Mouse (Mus musculus) spleen, embryonic (tissue): Measurements from ENCODE around the gene Mcpt8.
"Not testable (repeated sequence)": the region's sequence is repeated elsewhere in the genome, so short reads cannot be mapped to it uniquely, and the experiment has no call there.

ENCODE experiments used
- CTCF ChIA-PET: fragments of 350-600 bp; sonication (Branson Sonifier 250); formaldehyde crosslinking; loops from one replicate; lab custom pipeline; 2022; lab: Charles Lee

Mcpt8 gene

DNA sequence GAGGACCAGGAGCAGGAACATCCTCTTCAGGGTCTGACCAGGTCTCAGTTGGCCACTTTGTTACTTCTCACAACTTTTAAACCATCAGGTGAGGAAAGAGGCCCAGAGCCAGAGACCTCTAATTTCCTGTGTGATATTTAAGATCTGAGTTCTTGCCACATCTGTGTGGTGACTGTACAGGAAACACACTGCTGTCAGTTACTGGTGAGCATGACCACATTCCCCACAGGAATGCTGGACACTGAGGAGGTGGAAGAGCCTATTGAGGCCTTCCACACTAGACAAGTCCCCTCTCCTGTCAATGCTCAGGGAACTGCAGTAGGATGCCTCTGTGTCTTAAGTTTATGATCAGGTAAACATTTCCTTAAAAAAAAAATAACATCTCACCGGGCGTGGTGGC, at the start of gene Mcpt8:
TSS of gene Mcpt8 (minus strand) at position 107 of the 400 bp plus-strand sequence.
- CTCF ChIA-PET = no interaction called here

DNA sequence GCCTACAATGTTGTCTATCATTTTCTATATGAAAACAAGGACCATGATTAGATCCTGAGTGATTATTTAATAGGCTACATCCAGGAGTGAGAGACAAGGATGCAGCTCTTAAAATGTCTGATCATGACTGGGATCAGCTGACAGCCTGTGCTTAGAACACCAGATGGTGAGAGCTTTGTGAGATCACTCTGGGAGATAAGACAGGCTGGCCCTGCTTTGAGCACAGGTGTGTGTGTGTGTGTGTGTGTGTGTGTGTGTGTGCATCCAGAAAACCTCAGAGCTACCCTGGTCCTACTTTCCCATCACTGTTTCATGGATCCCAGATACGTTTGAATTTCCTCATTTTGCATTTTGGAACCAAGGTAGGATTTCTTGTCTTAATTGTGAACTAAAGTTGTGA, 48.6 kb upstream of the Mcpt8 start:
- CTCF ChIA-PET = not testable (repeated sequence)

GRCm38 (mm10) chr14:56132508-56132907, 47.4 kb upstream of the Mcpt8 start, which contains the start of gene Gzmd:
Gzmd (minus strand) TSS chr14:56132608.
- CTCF ChIA-PET = not testable (repeated sequence)

GRCm38 (mm10) chr14:56128341-56128740, 43.3 kb upstream of the Mcpt8 start:
- CTCF ChIA-PET = no interaction called here

GRCm38 (mm10) chr14:56123516-56123915, 38.4 kb upstream of the Mcpt8 start:
- CTCF ChIA-PET = interaction anchor here (0.7 kb wide), 1 partner anchor 80 kb away, joined by 3 read pairs; no protein-coding TSS in a partner anchor

DNA sequence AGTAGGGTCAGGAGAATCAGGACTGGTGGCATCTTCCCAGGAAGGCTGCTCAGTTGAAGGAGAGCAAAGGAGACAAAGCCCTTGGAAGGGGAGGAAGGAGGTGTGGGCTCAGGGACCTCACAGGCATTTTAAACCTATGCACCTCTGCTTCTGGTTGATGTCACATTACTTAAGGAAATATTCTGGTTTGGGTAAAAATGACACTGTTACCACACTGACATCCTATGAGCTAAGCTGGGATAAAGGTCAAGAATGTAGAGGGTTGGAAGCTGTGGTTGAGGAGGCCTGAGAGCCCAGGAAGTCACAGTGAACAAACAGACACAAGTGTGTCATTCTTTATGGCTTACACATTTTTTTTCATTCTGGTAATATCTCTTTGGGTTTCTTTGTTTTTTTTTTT, 35.5 kb upstream of the Mcpt8 start, which contains the start of gene Gzme:
TSS of gene Gzme (minus strand) at position 101 of the 400 bp plus-strand sequence.
- CTCF ChIA-PET = no interaction called here

DNA sequence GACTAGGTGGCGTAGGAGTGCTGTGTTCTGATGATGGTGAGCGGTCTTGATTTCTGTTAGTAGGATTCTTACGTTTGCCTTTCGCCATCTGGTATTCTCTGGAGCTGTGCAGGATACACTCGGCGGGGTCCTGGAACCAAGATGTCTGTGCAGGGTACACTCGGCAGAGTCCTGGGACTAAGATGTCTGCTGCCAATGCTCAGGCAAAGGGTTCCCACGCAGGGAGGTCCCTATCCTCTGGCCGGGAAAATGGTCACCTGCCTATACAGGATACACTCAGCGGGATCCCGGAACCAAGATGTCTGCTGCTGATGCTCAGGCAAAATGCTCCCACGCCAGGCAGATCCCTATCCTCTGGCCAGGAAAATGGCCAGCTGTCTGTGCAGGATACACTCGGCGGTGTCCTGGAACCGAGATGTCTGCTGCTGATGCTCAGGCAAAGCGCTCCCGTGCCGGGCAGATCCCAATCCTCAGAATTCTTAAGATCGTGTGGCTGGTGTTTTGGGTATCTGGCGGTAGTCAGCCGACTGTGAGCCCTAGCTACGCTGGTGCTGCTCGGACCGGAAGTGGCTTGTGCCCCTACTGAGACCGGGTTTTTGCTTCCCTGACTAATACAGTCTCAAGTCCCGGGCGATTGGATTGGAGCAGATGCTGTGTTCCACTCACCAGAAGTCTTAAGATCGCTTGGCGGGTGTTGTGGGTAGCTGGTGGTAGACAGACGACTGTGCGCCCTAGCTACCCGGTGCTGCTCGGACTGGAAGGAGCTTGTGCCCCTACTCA, 30.6 kb upstream of the Mcpt8 start:
- CTCF ChIA-PET = not testable (repeated sequence)

DNA sequence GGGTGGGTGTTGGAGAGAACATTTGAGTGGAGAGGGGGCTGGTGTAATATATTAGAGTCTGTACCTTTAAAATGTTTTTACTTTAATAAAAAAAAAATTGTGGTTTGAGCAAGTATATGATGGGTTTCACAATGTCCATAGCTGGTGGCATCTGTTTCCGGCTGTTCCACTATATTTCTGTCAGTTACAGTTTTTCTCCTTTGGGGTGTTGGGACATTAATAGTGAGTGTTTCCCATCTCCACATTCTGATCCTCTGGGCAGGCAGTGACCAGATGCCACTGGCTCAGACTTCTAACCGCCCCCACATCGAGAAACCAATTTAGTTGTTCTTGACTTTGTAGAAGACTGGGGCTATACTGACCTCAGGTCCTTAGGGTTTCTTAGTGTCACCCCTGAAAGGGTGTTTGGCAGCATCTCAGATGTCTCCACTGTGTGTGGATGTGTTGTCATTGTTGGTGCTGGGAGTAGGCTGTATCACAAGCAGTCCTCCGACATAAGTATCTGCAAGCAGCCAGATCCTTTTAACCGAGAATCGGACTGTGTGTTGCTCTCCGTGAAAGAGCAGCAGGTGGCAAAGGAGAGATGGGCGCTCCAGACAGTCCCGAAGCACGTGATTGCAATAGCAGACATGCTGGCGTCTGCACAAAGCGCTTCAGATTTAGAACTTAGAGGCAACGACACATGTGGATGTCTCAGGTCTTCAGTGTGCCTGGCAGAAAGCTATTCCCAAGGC, 20.5 kb upstream of the Mcpt8 start:
- CTCF ChIA-PET = interaction anchor here (0.6 kb wide), 1 partner anchor 13 kb away, joined by 4 read pairs; no protein-coding TSS in a partner anchor

DNA sequence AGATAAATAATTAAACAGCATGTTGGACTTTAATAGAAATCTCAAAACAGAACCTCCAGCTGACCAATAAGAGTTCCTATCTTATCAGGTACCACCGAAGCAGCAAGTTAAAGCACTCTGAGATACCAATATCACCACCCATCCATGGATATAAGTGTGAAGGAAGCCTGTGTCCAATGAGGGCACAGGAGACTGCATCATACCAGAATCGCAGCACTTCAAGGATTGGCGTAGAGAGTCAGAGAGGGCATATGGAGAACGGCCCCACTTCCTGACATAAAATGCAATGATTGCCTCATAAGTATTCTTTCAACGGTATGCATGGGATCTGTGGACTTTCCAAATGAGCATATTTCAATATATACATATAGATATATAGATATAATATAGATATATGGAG, 19.9 kb upstream of the Mcpt8 start:
- CTCF ChIA-PET = no interaction called here

GRCm38 (mm10) chr14:56103452-56103851, 18.4 kb upstream of the Mcpt8 start:
- CTCF ChIA-PET = no interaction called here

DNA sequence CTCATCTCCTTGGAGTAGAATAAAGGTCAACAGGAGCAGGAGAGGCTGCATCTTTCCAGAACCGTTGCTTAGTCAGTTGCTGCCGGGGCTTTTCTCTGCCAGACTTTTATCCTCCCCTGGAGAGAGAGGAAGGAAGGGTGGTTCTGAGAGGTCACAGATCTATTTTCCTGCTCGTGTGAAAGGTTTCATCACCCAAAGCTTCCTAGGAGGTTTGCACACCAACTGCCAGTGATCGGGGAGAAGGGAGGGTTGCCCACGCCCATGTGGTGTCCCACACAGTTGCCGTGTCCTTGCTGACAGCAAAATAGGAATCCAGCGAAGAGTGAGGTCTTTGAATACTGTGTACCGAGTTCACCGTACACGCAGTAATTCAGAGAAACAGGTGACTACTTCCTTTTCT, 17.3 kb upstream of the Mcpt8 start, which contains the start of gene Ctsg:
TSS of gene Ctsg (minus strand) at position 189 of the 400 bp plus-strand sequence.
- CTCF ChIA-PET = no interaction called here

- CTCF ChIA-PET = interaction anchor here (0.7 kb wide), 1 partner anchor 45 kb away, joined by 3 read pairs; no protein-coding TSS in a partner anchor
Measured at GRCm38 (mm10) chr14:56098940-56099339, 13.9 kb upstream of the Mcpt8 start.

GRCm38 (mm10) chr14:56097597-56097996, 12.5 kb upstream of the Mcpt8 start:
- CTCF ChIA-PET = no interaction called here

GRCm38 (mm10) chr14:56093353-56093752, 8.3 kb upstream of the Mcpt8 start:
- CTCF ChIA-PET = no interaction called here

DNA sequence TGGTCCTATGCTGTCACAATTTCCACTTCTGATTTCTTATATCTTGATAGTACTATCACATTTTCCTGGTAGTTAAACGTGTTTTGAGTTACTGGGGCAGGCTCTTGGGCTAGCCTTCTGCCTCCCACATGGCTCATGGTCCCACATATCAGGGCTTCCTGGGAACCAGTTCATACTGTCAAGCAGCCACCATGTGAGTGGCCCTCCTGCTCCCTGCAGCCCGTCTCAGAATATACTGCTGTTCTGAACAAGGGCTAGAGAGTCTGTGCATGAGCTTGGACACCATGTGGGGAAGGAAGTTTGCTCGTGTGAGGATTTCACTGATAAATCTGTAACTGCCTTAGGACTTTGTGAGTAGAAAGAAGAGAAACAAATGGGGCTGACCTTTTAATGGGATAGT, 1.6 kb upstream of the Mcpt8 start:
- CTCF ChIA-PET = no interaction called here

- CTCF ChIA-PET = no interaction called here
Measured at GRCm38 (mm10) chr14:56082016-56082415, 3.1 kb downstream of the Mcpt8 start.

- CTCF ChIA-PET = not testable (repeated sequence)
Measured at GRCm38 (mm10) chr14:56062213-56062612, 22.9 kb downstream of the Mcpt8 start, which contains the start of gene Mcpt4. Mcpt4 (minus strand) TSS chr14:56062313.

GRCm38 (mm10) chr14:56057722-56058121, 27.4 kb downstream of the Mcpt8 start:
- CTCF ChIA-PET = no interaction called here

- CTCF ChIA-PET = no interaction called here
Measured at GRCm38 (mm10) chr14:56055408-56055807, 29.7 kb downstream of the Mcpt8 start.

DNA sequence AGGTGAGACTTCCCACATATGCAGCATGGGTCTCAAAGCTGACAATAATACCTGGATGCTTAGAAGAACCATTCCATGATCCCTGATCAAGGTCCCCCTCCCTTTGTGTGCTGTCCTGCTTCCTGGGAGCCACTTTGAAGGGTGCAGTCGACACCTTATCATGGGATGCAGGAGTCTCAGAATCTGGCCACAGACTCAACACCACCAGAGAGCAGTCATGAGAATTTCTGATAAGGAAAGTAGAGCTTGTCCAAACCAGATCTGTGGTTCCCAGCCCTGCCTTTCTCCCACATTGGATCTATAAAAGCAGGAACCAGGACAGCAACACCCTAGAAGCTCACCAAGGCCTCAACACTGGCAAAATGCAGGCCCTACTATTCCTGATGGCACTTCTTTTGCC, 43.3 kb downstream of the Mcpt8 start, which contains the start of gene Mcpt2:
TSS of gene Mcpt2 (plus strand) at position 250 of the 400 bp plus-strand sequence.
- CTCF ChIA-PET = not testable (repeated sequence)

DNA sequence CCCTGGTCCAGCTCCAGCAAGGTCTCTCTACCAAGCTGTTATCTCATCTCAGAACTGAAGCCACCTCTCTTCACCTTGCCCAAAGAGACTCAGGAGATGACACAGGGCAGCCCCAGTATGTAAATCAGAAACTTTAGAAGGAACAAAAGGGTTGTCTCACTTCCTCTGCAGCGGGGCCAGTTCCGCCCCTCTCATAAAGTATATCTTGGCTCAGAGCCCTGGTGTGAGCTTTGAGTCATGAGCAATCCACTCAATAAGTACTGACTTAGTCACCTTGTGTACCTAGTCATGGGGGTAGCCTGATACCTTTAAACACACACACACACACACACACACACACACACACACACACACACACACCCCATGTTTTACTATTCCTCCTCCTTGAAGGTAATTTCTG, 50.6 kb downstream of the Mcpt8 start:
- CTCF ChIA-PET = no interaction called here
